Mouse (Mus musculus) cerebellum, adult 18-20 months (tissue): ENCODE results near the gene Cmtm6.
"Not testable (repeated sequence)": the region's sequence is repeated elsewhere in the genome, so short reads cannot be mapped to it uniquely, and the experiment has no call there.

Experiments
- DNase-seq, 2 experiments: peaks; one replicate each; pipeline ENCODE4 v3.0.0; 2021

Gene Cmtm6

DNA sequence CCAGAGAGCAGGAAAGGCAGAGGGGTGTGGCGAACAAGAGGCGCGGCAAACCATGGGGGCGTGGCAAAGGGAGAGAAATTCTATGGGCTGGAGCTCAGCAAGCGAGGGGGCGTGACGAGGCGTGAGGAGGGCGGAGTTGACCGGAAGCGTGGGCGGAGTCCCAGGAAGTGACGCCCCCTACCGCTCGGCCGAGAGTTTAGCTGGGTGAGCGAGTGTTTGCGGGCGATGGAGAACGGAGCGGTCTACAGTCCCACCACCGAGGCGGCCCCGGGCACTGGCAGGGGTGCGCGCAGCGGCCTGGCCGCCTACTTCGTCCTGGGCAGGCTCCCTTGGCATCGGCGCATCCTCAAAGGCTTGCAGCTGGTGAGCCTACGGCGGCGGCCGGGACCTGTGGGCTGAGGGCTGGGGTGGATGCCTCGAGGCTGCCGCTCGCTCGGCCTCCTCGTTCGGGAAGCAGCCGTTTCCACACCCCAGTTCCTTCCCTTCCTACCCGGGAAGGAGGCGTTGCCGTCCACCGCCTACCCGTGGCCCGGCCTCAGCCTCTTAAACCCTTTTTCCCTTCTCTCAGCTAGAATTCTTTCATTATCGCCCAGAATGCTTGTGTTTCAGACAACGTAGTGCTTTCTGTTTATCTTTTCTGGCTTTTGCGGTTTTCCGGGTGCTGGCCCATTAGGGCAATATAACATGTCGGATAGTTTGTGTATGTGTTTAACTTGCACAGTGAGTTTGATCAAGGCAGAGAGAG lies at the start of gene Cmtm6:
Gene Cmtm6 (plus strand): TSS at position 106 of the 745 bp plus-strand sequence.
- peak; percentile 93 for DNase-seq

DNA sequence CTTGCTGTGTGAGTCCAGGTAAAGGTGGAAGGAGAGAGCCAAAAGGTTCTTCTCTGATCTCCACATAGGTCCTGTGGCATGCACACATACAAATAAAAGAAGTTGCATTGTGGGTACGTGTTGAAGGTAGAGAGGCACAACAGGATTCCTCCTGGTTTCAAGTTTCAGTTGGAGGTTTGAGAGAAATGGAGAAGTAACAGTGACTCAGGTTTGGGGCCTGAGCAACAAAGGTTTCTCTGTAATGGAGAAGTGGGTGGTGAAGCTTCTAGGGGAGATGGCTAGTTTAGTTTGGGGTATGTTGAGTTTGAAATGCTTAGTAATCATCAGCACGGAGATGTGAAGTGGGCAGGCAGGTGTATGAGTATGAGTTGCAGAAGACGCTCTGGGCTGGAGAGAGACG lies 48.7 kb upstream of the Cmtm6 start:
- DNase-seq = no peak

DNA sequence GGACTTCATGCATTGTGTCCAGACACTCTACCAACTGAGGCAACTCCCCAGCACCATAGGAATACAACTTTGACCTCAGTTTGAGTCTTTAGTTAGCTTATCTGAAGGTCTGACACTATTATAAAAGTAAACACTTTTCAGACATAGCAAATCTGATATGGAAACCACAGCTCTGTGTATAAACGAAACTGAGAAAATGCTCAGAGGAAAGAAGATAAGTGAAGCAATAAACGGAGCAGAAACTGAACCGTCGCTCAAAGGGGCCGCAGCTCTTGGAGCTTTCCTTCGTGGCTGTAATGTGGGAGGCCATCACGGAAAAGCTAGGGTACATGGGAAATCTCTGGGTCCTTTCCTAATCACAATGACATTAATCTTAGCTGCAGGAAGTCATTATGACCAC lies 44.7 kb upstream of the Cmtm6 start:
- no peak for DNase-seq

DNA sequence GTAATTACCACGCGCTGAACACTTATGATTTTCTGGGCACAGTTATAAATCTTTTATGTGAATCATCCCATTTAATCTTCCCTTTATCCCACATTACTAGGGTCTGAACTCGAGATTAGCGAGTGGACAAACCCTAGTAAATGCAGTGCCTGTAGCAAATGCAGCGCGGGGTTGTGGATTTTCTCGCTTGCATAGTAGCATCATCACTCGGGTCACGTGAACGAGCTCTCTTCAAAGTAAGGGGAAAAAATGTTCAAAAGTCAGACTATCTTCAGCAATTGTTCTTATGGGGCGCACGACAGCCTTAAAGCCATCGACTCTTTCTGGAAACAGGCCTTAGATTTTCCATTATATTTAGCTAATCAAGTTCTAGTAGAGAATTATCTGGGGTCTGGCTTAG lies 43.3 kb upstream of the Cmtm6 start:
- DNase-seq = no peak

- DNase-seq = peak; percentile 98 to 100
These were observed 42.5 kb upstream of the Cmtm6 start, which contains the start of gene Dync1li1 for GRCm38 (mm10) chr9:114688252-114688952. TSS of gene Dync1li1 (plus strand) at chr9:114688790.

- DNase-seq = no peak
These were observed 41.9 kb upstream of the Cmtm6 start for GRCm38 (mm10) chr9:114688953-114689407.

DNA sequence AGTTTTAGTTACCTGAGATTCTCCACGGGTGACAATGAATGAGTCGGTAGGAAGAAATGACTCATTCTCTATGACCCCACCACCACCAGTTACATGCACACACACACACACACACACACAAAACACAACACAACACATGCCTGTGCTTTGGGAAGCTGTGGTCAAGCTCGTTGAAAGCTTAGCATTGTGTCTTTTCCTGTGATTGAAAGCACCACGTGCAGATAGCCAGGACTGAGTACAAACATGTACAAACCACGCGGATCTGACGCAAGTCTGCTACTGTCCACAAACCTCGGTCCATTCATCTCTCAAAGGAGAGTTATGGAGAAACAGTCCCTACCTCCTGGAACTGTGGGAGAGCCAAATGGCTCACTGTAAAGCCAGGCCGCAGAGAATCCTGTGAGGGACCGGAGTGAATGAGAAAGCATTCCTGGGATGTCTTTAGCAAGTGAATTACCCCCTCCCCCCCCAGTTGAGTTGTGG lies 40.8 kb upstream of the Cmtm6 start:
- DNase-seq = no peak

GRCm38 (mm10) chr9:114691112-114691511 lies 39.8 kb upstream of the Cmtm6 start:
- DNase-seq = no peak

DNA sequence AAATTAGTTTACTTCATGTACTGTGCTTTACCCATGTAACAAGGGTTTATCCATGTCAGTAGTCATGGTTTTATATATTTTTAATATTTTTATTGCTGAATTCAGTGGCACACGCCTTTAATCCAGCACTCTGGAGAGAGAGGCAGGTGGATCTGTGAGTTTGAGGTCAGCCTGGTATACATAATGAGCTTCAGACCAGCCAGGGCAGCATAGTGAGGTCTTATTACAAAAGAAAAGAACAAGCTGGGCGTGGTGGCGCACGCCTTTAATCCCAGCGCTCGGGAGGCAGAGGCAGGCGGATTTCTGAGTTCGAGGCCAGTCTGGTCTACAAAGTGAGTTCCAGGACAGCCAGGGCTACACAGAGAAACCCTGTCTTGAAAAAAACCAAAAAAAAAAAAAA lies 35.3 kb upstream of the Cmtm6 start:
- not testable (repeated sequence) for DNase-seq

DNA sequence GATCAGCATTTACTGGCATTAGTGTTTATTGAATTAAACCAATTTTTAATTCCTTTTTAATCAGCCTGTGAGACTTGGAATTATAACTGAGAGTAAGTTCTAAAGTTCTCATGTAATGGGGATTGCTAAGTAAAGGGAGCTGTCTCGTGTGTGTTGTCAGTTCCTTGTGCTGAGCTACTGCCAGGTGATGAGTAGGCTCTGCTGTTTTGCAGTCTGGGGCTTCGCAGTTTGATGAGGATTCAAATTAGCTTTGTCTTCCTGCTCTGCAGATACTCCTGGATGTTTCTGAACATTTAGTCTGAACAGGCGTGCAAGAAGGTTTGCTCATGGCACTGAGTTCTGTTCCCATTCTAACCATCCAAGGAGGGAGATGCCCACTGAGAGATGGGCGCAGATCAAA lies 33.8 kb upstream of the Cmtm6 start:
- no peak for DNase-seq

DNA sequence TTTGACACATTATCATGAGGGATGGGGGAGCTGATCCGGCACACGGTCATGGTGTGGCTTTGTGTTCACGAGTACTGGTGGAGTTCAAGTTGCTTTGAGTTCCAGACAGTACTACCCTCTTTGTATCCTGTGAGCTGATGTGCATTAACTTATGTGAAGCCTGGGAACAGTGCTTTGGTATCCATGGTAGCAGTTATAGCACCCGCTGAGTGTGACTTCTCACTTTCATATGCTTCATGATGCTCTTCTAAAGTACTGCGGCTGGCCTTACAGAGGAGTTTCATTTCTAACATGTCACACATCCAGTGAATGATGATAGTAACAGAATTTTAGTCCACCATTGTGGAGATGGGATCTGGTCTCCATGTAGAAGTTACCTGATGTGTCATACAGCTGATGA lies 33.0 kb upstream of the Cmtm6 start:
- no peak for DNase-seq

- no peak for DNase-seq
These were observed 31.7 kb upstream of the Cmtm6 start for GRCm38 (mm10) chr9:114699262-114699661.

DNA sequence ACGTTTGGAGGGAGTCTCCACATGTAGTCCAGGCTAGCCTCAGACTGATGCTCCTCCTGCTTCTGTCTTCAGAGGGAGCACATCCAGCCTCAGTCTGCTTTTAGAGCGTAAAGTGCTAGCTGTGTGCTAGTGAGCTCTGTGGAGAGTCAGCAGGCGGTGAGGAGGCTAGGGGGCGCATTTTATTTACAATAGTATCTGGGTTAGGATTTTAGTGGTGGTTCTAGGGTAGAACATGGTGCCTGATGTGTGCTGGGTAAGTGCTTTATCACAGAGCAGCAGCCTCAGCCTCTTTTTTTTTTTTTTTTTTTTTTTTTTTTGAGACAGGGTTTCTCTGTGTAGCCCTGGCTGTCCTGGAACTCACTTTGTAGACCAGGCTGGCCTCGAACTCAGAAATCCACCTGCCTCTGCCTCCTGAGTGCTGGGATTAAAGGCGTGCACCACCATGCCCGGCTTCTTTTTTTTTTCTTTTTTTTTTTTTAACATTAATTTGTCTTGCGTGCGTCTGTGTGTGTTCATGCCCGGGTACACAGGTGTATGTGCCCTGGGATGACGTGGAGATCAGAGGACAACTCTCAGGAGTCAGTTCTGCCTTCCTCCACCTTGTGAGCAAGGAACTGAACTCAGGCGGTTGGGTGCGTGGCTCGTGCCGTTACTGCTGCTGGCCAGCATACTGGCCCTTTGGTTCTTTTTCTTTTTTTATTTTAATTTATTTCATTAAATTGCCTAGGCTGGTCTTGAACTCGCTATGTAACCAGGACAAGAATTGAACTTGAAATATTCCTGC lies 30.8 kb upstream of the Cmtm6 start:
- DNase-seq = no peak

- DNase-seq = no peak
These were observed 29.9 kb upstream of the Cmtm6 start for GRCm38 (mm10) chr9:114701031-114701430.

GRCm38 (mm10) chr9:114701921-114702320 lies 29.0 kb upstream of the Cmtm6 start:
- no peak for DNase-seq

GRCm38 (mm10) chr9:114707805-114708204 lies 23.1 kb upstream of the Cmtm6 start:
- DNase-seq = no peak

- no peak for DNase-seq
These were observed 20.6 kb upstream of the Cmtm6 start for GRCm38 (mm10) chr9:114710345-114710744.

DNA sequence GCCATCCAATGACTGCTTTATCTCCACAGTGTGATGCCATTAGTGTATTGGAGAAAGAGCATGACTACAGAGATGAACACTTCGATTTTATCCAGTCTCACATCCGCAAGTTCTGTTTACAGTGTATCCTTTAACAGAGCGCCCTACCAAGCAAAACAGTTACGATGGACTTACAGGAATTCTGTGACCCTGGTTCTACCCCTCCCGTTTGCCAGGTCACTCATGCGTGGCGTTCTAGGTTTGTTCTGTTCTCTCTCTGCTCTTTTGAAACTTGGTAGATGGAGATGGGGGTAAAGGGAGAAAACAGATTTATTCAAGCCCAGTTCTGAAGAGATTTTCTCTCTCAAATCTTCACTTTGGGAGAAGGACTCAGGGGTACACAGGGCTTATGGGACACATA lies 17.4 kb upstream of the Cmtm6 start:
- no peak for DNase-seq

DNA sequence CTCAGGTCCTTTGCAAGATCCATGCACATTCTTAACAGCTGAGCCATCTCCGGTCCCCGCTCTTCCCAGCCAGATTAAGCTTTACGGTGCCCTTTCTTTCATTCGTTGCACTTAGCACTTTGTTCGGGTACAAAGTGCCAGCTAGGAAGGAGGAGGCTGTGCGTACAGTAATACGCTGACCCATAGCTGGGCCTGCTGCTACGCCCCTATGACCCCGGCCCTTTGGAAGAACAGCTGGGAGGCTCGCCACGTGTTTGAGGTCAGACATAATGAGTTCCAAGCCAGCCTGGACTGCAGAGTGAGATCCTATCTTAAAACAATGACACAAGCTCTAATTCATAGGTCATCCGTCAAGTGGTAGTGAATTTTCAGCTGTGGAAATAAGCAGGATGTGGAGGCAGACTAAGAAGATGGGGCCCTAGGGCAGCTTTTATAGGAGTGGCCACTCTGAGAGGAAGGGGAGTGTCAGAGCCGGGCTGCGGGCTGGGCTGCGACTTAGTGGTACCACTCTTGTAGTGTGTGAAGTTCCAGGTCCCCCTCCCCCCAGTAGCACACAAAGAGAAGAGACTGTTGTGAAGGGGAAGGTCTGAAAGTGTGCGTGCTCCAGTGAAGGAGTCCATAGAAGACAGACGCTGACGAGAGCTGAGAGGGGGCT lies 14.1 kb upstream of the Cmtm6 start:
- no peak for DNase-seq

GRCm38 (mm10) chr9:114727315-114727714 lies 3.6 kb upstream of the Cmtm6 start:
- DNase-seq = peak; percentile 60 to 61

- DNase-seq = not testable (repeated sequence)
These were observed 2.5 kb upstream of the Cmtm6 start for GRCm38 (mm10) chr9:114728432-114728831.

DNA sequence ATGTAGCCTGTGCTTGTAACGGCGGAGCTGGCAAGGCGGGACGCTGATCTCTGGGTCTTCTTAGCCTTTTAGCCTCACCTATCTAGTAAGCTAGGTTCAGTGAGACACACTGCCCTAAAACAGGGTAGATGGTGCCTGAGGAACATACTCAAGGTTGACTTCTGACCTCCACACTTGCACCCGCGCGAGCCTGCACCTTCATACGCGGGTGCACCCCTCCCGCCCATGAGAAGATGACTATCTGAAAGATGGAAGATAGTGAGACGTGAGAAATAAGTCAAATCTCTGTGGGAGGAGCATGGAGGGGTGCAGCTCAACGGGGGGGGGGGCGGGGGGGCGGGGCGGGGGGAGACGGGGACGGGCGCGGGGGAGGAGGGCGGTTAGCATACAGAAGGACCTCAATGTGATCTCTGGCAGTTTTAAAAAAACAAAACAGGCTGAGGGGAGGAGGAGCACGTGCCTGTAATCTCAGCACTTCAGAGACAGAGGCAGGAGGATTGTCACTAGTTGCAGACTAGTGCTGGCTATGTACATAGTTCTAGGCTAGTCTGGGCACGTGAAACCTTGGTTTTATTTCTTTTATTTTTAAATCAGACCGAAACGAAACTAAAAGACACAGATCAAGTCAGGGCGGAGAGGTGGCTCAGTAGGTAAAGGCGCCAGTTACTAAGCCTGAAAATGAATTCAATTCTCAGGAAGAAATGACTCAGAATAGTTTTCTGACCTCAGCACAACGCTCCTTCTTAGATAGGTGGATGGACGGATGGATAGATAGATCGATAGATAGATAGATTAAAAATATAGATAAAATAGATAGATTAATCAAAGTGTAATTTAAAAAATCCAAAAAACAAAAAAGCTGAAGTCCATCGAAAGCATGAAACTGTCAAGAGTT lies 758 bp upstream of the Cmtm6 start:
- no peak for DNase-seq
